In genomic region chr12:73020422-73020821, GRCm38 (mm10) we compare ENCODE assay signal across 14 mouse cellular contexts. TPM values are rescaled to one million over a fixed set of nuclear protein-coding genes. Genes with fewer than 3 reads are reported as not detected.
A peak's percentile ranks its signal among the peaks of the same experiment; 100 is the strongest.
DNase-seq lines count a peak whose midpoint lies in the region; ATAC-seq lines count a peak whose summit lies in the region.
"Had no signal": no experiment of that assay in that cellular context is flagged by ENCODE, and none has a peak within 500 bp of the region (broad histone marks: within the 10 kb centered on the region; RNA-seq: fewer than 3 reads in every experiment).

No protein-coding gene starts in this region.

- peak; percentile 51 for DNase-seq in heart, adult 11 months
- no peak for DNase-seq in heart, postnatal 10 days
- no peak for DNase-seq in limb, embryonic 10.5 days (ENCODE audit: low spot score)
- peak; percentile 4 for DNase-seq in induced T-regulatory cell, adult 2 months (ENCODE audit: low read depth)
- no peak for DNase-seq in kidney, postnatal 25 days

- H3K4me1 ChIP-seq in limb, embryonic 12.5 days (replicated peaks): no peaks in the 10 kb centered on the region; the same call in 1 of the 2 replicates
- H3K4me1 ChIP-seq in limb, embryonic 10.5 days: peaks cover 2% of the 10 kb centered on the region; the same call in 1 of the 2 replicates
- H3K4me1 ChIP-seq in neural tube, embryonic 15.5 days: no peaks in the 10 kb centered on the region
- H3K4me1 ChIP-seq: embryonic facial prominence, embryonic 10.5 days; embryonic facial prominence, embryonic 12.5 days; forebrain, embryonic 13.5 days; forebrain, embryonic 15.5 days had no signal

- no peaks in the 10 kb centered on the region for H3K36me3 ChIP-seq in limb, embryonic 12.5 days
- H3K36me3 ChIP-seq in limb, embryonic 10.5 days: no peaks in the 10 kb centered on the region
- no peaks in the 10 kb centered on the region for H3K36me3 ChIP-seq in neural tube, embryonic 15.5 days
- H3K36me3 ChIP-seq: embryonic facial prominence, embryonic 10.5 days; embryonic facial prominence, embryonic 12.5 days; forebrain, embryonic 15.5 days; G1E had no signal

- H3K4me2 ChIP-seq in limb, embryonic 12.5 days: no peak overlapping the region
- H3K4me2 ChIP-seq in neural tube, embryonic 15.5 days: no peak overlapping the region
- H3K4me2 ChIP-seq: embryonic facial prominence, embryonic 12.5 days; forebrain, embryonic 13.5 days; forebrain, embryonic 15.5 days had no signal

- intact Hi-C loops in heart, postnatal 10 days (cut with DNase I): loop anchor here (2.0 kb wide), 2 partner anchors 304 to 430 kb away; no protein-coding TSS in a partner anchor

- no peaks in the 10 kb centered on the region for H3K9me3 ChIP-seq in limb, embryonic 12.5 days
- H3K9me3 ChIP-seq in limb, embryonic 10.5 days (replicated peaks): no peaks in the 10 kb centered on the region
- no peaks in the 10 kb centered on the region for H3K9me3 ChIP-seq in neural tube, embryonic 15.5 days (replicated peaks)
- H3K9me3 ChIP-seq: embryonic facial prominence, embryonic 10.5 days; embryonic facial prominence, embryonic 12.5 days; forebrain, embryonic 13.5 days; forebrain, embryonic 15.5 days; G1E had no signal

- H3K4me3 ChIP-seq in limb, embryonic 12.5 days (replicated peaks): no peak overlapping the region
- H3K4me3 ChIP-seq in limb, embryonic 10.5 days: no peak overlapping the region
- H3K4me3 ChIP-seq in neural tube, embryonic 15.5 days (replicated peaks): no peak overlapping the region
- H3K4me3 ChIP-seq: embryonic facial prominence, embryonic 10.5 days; embryonic facial prominence, embryonic 12.5 days; forebrain, embryonic 13.5 days; forebrain, embryonic 15.5 days had no signal

- no peak overlapping the region for H3K27ac ChIP-seq in limb, embryonic 12.5 days
- H3K27ac ChIP-seq in limb, embryonic 10.5 days: no peak overlapping the region
- no peak overlapping the region for H3K27ac ChIP-seq in neural tube, embryonic 15.5 days (replicated peaks)
- H3K27ac ChIP-seq: embryonic facial prominence, embryonic 10.5 days; embryonic facial prominence, embryonic 12.5 days; forebrain, embryonic 13.5 days; forebrain, embryonic 15.5 days had no signal

- H3K9ac ChIP-seq in limb, embryonic 12.5 days (replicated peaks): no peak overlapping the region
- H3K9ac ChIP-seq in neural tube, embryonic 15.5 days (replicated peaks): no peak overlapping the region
- H3K9ac ChIP-seq: embryonic facial prominence, embryonic 12.5 days; forebrain, embryonic 13.5 days; forebrain, embryonic 15.5 days had no signal

- 36% methylated on average over 3 of the region's 3 CpGs for WGBS in limb, embryonic 12.5 days
- 60% methylated on average over 3 of the region's 3 CpGs for WGBS in limb, embryonic 10.5 days
- WGBS in neural tube, embryonic 15.5 days: 45% methylated on average over 3 of the region's 3 CpGs

- ATAC-seq in limb, embryonic 12.5 days (ENCODE audit: insufficient number of reproducible peaks, insufficient read depth, low FRiP score, low TSS enrichment, low read depth): 0 out of 2 replicates have a peak, but pooled peaks have one; percentile 20
- no peak for ATAC-seq in neural tube, embryonic 15.5 days (ENCODE audit: low FRiP score)
- ATAC-seq: forebrain, embryonic 13.5 days; Patski had no signal

- H3K27me3 ChIP-seq in limb, embryonic 12.5 days: peaks cover 9% of the 10 kb centered on the region; the same call in 1 of the 2 replicates
- H3K27me3 ChIP-seq in limb, embryonic 10.5 days (ENCODE audit: low read depth, poor library complexity, severe bottlenecking): peaks cover 6% of the 10 kb centered on the region; the same call in 1 of the 2 replicates
- no peaks in the 10 kb centered on the region for H3K27me3 ChIP-seq in neural tube, embryonic 15.5 days (replicated peaks)
- H3K27me3 ChIP-seq: embryonic facial prominence, embryonic 12.5 days; forebrain, embryonic 13.5 days; forebrain, embryonic 15.5 days; Patski had no signal

RNA-seq across cellular contexts. Expression of gene Six1, which starts 33.3 kb away (rescaled TPM):
- under 1 TPM; 0.53 to 0.92 TPM for total RNA-seq in heart, postnatal 10 days (2021)
- 60.3 and 72.1 TPM in 2 replicates for polyA plus RNA-seq in limb, embryonic 12.5 days (2016; fragmentation: Nextera tagmentation; extraction: Ambion mirVana)
- polyA plus RNA-seq in limb, embryonic 10.5 days (2016; fragmentation: Nextera tagmentation; extraction: Ambion mirVana): 18.0 and 32.6 TPM in 2 replicates
- 2.8 and 6.8 TPM in 2 replicates for polyA plus RNA-seq in neural tube, embryonic 15.5 days (2015; fragmentation: Nextera tagmentation; extraction: Ambion mirVana)
- polyA plus RNA-seq: activated CD4-positive, CD25-positive, alpha-beta regulatory T cell, adult 4 months had no signal

Comparison
In these comparisons a context has a peak if more than half of its experiments do, and no peak if none do; other contexts are left out.
1. DNase-seq: peak in heart, adult 11 months (single experiment) and induced T-regulatory cell, adult 2 months (single experiment); none in heart, postnatal 10 days (0 of 2), limb, embryonic 10.5 days (single experiment) and kidney, postnatal 25 days (0 of 2).